Mouse (Mus musculus): Measurements from ENCODE around the gene St5. TPM values are rescaled to one million over a fixed set of nuclear protein-coding genes. Genes with fewer than 3 reads are reported as not detected.

The St5 gene
- polyA plus RNA-seq, 1 experiment, result 34.6 TPM

DNA sequence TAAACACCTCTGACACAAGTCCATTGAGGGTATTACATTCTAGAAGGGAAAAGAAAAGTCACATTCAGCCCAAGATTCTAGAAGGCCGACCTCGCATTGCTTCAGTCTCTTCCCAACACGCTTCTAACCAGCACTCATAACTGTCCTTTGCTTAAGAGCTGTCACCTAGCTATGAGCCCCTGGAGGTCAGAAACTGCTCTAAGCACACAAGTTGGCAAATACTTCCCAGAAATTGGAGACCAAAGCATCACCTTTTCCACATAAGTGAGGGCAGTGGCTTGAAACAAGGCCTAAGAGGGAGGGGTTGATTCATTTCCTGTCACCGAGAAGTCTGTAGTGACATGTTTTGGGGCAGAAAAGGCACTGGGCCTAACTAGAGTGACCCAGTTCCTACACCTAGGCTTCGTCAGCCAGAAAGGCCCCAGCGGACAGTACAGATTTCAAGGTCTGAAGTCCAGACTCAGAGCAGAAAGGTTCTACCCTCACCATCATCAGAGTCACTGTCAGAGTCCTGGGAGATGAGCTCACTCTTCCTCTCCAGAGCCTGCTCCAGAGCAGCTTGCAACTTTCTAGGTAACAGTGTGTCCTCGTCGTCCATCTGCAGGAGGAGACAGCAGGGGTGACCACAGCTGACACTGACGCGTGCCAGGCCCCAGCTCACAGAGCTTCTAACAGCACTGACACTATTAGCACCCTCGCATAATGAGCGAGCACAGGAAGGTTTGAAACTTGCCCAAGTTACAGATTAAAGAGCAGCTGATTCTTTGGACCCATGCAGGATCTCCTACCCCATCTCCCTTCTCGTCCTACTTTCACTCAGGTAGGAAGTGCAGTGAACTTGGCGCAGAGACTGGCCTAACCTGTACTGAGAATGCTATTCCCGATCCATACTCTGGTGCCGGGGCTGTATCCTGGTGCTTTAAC is 177.4 kb downstream of the St5 start:
- H3K27me3 ChIP-seq (ENCODE audit: control insufficient read depth, insufficient read depth, low read length), result no peaks in the 10 kb centered on the region
- no peaks in the 10 kb centered on the region for H3K4me1 ChIP-seq (ENCODE audit: control insufficient read depth, insufficient read depth, insufficient read length)
- WGBS, result 84% methylated on average over 16 of the region's 16 CpGs
- peaks cover 31% of the 10 kb centered on the region for H3K36me3 ChIP-seq (ENCODE audit: control insufficient read depth, insufficient read depth, low read length)
- no peak for DNase-seq (ENCODE audit: low read depth in 1 of 2, low spot score in 2 of 2)
- H3K4me3 ChIP-seq (ENCODE audit: extremely low read depth, insufficient read depth, insufficient read length), result no peak overlapping the region
- no peak overlapping the region for H3K27ac ChIP-seq (ENCODE audit: insufficient read depth, low read length)
- TF ChIP-seq CTCF (IDR thresholded peaks at IDR 0.05; ENCODE audit: extremely low read depth, insufficient read depth, insufficient read length, insufficient replicate concordance), result no peak
- TF ChIP-seq POLR2A (IDR thresholded peaks at IDR 0.05; ENCODE audit: low read depth, low read length), result no peak

DNA sequence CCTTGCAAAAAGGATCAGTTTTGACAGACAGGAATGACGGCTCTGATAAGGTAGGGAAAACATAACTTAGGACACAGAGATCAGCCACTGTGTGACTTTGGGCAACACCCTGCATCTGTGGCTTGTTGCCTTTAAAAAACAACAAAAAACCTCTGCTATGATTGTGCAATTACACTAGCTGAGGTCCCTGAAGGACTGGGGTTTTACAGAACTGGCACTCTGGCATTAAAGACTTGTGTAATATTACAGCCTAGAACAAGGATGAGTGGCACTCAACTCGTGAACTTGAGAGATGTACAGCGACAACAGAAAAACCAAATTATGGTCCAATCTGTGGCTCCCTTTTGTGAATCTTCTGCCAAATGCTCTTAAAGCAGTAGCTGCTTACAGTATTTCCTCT is 178.6 kb downstream of the St5 start:
- Histone ChIP-seq H3K36me3 (ENCODE audit: control insufficient read depth, insufficient read depth, low read length) (peaks cover 33% of the 10 kb centered on the region), H3K4me1 (ENCODE audit: control insufficient read depth, insufficient read depth, insufficient read length) (no peaks in the 10 kb centered on the region), H3K4me3 (ENCODE audit: extremely low read depth, insufficient read depth, insufficient read length) (no peak overlapping the region), H3K27ac (ENCODE audit: insufficient read depth, low read length) (no peak overlapping the region), H3K27me3 (ENCODE audit: control insufficient read depth, insufficient read depth, low read length) (no peaks in the 10 kb centered on the region)
- WGBS, result 89% methylated on average over 3 of the region's 3 CpGs
- TF ChIP-seq POLR2A (IDR thresholded peaks at IDR 0.05; ENCODE audit: low read depth, low read length) (no peak), CTCF (IDR thresholded peaks at IDR 0.05; ENCODE audit: extremely low read depth, insufficient read depth, insufficient read length, insufficient replicate concordance) (no peak)
- no peak for DNase-seq (ENCODE audit: low read depth in 1 of 2, low spot score in 2 of 2)

DNA sequence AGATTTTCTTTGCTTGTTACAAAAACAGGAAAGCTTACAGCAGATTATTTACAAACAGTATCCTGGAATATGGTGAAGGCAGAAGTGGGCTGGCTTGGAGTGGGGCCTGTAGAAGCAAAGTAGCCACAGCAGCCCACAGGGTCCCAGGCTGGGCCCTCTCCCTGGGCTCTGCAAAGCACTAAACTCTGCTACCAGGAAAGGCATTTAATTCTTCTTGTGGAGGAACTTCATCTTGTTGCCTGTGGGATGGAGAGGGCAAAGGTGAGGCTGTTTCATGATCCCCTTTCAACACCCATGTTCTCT is 179.0 kb downstream of the St5 start:
- Histone ChIP-seq H3K36me3 (ENCODE audit: control insufficient read depth, insufficient read depth, low read length) (peaks cover 33% of the 10 kb centered on the region), H3K4me1 (ENCODE audit: control insufficient read depth, insufficient read depth, insufficient read length) (no peaks in the 10 kb centered on the region), H3K27me3 (ENCODE audit: control insufficient read depth, insufficient read depth, low read length) (no peaks in the 10 kb centered on the region), H3K4me3 (ENCODE audit: extremely low read depth, insufficient read depth, insufficient read length) (no peak overlapping the region), H3K27ac (ENCODE audit: insufficient read depth, low read length) (no peak overlapping the region)
- no peak for TF ChIP-seq POLR2A (IDR thresholded peaks at IDR 0.05; ENCODE audit: low read depth, low read length)
- TF ChIP-seq CTCF (IDR thresholded peaks at IDR 0.05; ENCODE audit: extremely low read depth, insufficient read depth, insufficient read length, insufficient replicate concordance), result no peak
- DNase-seq (ENCODE audit: low read depth in 1 of 2, low spot score in 2 of 2), result no peak

DNA sequence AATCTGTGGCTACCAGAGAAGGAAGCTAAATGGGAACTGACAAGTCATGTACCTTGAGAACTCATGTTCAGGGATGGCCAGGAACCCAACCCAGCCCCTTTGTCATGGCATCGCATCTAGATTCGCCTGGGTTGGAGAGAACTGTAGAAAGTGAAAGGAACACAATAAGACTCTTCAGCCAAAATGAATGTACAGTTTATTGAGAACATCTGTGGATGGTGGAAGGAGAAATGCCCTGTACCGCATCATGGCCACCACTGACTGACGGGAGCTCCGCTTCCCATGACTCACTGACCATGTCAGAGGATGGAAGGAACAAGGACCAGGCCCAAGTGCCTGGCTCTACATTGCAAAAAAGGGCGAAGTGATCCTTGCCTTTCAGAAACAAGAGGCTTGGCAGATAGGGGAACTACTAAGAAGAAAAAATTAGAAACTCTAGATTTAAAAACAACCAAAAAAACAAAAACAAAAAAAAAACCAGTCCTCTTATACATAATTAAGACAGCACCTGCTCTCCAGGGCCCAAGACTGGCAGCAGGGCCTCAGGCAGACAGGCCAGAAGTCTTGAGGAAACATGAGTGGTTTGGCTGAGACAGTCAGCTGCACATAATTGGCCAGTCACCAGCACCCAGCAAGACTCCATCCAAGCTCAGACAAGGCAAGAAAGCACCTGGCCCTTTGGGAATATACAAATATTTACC is 179.5 kb downstream of the St5 start:
- Histone ChIP-seq H3K36me3 (ENCODE audit: control insufficient read depth, insufficient read depth, low read length) (peaks cover 33% of the 10 kb centered on the region), H3K27me3 (ENCODE audit: control insufficient read depth, insufficient read depth, low read length) (no peaks in the 10 kb centered on the region), H3K4me3 (ENCODE audit: extremely low read depth, insufficient read depth, insufficient read length) (no peak overlapping the region), H3K4me1 (ENCODE audit: control insufficient read depth, insufficient read depth, insufficient read length) (no peaks in the 10 kb centered on the region), H3K27ac (ENCODE audit: insufficient read depth, low read length) (no peak overlapping the region)
- TF ChIP-seq POLR2A (IDR thresholded peaks at IDR 0.05; ENCODE audit: low read depth, low read length), result no peak
- TF ChIP-seq CTCF (IDR thresholded peaks at IDR 0.05; ENCODE audit: extremely low read depth, insufficient read depth, insufficient read length, insufficient replicate concordance), result no peak
- DNase-seq (ENCODE audit: low read depth in 1 of 2, low spot score in 2 of 2), result no peak
- 85% methylated on average over 6 of the region's 6 CpGs for WGBS

DNA sequence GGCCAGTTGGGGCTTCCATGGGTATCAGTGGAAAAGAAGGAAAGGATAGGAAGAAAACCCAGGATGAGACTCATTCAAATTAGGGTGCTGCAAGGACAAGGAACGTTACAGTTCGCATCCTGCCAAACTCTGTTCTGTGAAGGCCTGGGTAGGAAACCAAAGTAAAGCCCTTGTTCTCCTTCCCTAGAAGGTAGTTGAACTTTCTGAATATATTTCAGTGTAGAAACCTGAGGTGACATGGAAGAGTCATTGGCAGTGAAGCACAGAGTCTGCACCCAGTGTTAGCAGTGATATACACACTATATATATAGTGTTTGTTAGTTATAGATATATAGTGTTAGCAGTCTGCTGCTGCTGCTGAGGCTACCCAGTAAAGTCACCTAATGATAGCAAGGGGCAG is 180.1 kb downstream of the St5 start:
- no peak overlapping the region for H3K27ac ChIP-seq (ENCODE audit: insufficient read depth, low read length)
- no peak for DNase-seq (ENCODE audit: low read depth in 1 of 2, low spot score in 2 of 2)
- H3K36me3 ChIP-seq (ENCODE audit: control insufficient read depth, insufficient read depth, low read length), result peaks cover 33% of the 10 kb centered on the region
- no peaks in the 10 kb centered on the region for H3K27me3 ChIP-seq (ENCODE audit: control insufficient read depth, insufficient read depth, low read length)
- TF ChIP-seq CTCF (IDR thresholded peaks at IDR 0.05; ENCODE audit: extremely low read depth, insufficient read depth, insufficient read length, insufficient replicate concordance) (no peak), POLR2A (IDR thresholded peaks at IDR 0.05; ENCODE audit: low read depth, low read length) (no peak)
- WGBS, result 84% methylated on average over 2 of the region's 2 CpGs
- no peaks in the 10 kb centered on the region for H3K4me1 ChIP-seq (ENCODE audit: control insufficient read depth, insufficient read depth, insufficient read length)
- H3K4me3 ChIP-seq (ENCODE audit: extremely low read depth, insufficient read depth, insufficient read length), result no peak overlapping the region

DNA sequence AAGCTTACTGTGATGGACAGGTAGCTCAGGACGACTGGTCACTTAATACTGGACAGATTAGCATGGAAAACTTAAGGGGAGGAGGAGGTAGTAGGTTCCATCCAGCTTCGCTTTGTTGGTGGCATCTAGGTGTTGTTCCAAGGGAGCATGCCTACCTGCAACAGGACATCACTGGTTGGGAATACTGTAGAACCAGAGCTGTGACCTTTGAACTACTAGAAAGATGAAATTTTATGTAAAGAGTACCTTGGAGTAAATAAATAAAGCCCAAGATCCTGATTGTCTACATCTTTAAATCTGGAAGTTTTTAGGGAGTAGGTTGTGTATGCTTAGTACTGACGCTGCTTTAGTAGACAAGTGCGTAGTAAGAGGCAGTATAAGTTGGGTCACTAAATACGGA is 181.3 kb downstream of the St5 start:
- peaks cover 33% of the 10 kb centered on the region for H3K36me3 ChIP-seq (ENCODE audit: control insufficient read depth, insufficient read depth, low read length)
- H3K27ac ChIP-seq (ENCODE audit: insufficient read depth, low read length), result no peak overlapping the region
- no peak for DNase-seq (ENCODE audit: low read depth in 1 of 2, low spot score in 2 of 2)
- no peaks in the 10 kb centered on the region for H3K27me3 ChIP-seq (ENCODE audit: control insufficient read depth, insufficient read depth, low read length)
- no peak overlapping the region for H3K4me3 ChIP-seq (ENCODE audit: extremely low read depth, insufficient read depth, insufficient read length)
- no peak for TF ChIP-seq POLR2A (IDR thresholded peaks at IDR 0.05; ENCODE audit: low read depth, low read length)
- TF ChIP-seq CTCF (IDR thresholded peaks at IDR 0.05; ENCODE audit: extremely low read depth, insufficient read depth, insufficient read length, insufficient replicate concordance), result no peak
- H3K4me1 ChIP-seq (ENCODE audit: control insufficient read depth, insufficient read depth, insufficient read length), result no peaks in the 10 kb centered on the region; the same call in 1 of the 2 replicates
- 83% methylated on average over 5 of the region's 5 CpGs for WGBS

DNA sequence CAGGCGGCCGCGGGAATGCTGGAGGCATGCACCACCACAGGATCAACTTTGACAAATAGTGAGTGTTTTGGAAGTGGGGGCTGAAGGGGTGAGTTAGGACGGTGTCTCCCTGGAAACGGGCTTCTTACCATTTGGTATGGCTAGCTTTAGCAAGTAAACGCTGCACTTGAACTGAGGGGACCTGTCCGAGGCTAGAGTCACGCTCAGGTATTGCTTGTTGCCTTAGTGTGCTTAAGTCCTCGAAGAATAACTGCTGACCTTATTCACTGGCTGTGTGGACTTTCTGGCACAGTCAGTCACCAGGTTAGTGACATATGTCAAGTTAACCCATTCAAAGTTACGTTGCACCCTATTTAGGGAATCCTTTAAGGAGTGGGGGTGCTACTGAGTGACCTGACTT is 183.5 kb downstream of the St5 start:
- no peak for DNase-seq (ENCODE audit: low read depth in 1 of 2, low spot score in 2 of 2)
- 7% methylated on average over 10 of the region's 10 CpGs for WGBS
- peaks cover 31% of the 10 kb centered on the region for H3K36me3 ChIP-seq (ENCODE audit: control insufficient read depth, insufficient read depth, low read length)
- peak overlapping the region; percentile 97 for H3K4me3 ChIP-seq (ENCODE audit: extremely low read depth, insufficient read depth, insufficient read length)
- no peaks in the 10 kb centered on the region; the same call in 1 of the 2 replicates for H3K4me1 ChIP-seq (ENCODE audit: control insufficient read depth, insufficient read depth, insufficient read length)
- 0 out of 2 replicates have a peak overlapping the region, but pooled peaks have one; percentile 86 for H3K27ac ChIP-seq (ENCODE audit: insufficient read depth, low read length)
- TF ChIP-seq POLR2A (IDR thresholded peaks at IDR 0.05; ENCODE audit: low read depth, low read length) (no peak), CTCF (IDR thresholded peaks at IDR 0.05; ENCODE audit: extremely low read depth, insufficient read depth, insufficient read length, insufficient replicate concordance) (no peak)
- H3K27me3 ChIP-seq (ENCODE audit: control insufficient read depth, insufficient read depth, low read length), result no peaks in the 10 kb centered on the region

All from spleen, adult 2 months (tissue).